Mouse (Mus musculus) lung, postnatal 4 days (tissue): ENCODE results near the gene Arf3.
A peak's percentile ranks its signal among the peaks of the same experiment; 100 is the strongest.

Source experiments
- DNase-seq, 2 experiments: peaks; one replicate each; pipeline ENCODE4 v3.0.0; 2021

Gene Arf3

DNA sequence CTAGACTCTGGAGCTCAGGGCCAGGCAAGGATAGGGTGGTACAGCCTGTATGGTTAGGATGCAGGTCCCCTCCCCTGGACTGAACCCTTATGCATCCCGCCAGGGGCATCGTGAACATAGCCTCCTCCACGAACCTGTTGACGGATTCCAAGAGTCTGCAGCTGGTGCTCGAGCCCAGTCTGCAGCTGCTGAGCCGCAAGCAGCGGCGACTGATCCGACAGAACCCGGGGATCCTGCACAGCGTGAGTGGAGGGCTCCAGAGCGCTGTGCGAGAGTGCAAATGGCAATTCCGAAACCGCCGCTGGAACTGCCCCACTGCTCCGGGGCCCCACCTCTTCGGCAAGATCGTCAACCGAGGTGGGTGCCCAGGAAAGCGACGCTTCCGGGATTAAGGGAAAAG is 27.7 kb upstream of the Arf3 start:
- DNase-seq, result no peak

DNA sequence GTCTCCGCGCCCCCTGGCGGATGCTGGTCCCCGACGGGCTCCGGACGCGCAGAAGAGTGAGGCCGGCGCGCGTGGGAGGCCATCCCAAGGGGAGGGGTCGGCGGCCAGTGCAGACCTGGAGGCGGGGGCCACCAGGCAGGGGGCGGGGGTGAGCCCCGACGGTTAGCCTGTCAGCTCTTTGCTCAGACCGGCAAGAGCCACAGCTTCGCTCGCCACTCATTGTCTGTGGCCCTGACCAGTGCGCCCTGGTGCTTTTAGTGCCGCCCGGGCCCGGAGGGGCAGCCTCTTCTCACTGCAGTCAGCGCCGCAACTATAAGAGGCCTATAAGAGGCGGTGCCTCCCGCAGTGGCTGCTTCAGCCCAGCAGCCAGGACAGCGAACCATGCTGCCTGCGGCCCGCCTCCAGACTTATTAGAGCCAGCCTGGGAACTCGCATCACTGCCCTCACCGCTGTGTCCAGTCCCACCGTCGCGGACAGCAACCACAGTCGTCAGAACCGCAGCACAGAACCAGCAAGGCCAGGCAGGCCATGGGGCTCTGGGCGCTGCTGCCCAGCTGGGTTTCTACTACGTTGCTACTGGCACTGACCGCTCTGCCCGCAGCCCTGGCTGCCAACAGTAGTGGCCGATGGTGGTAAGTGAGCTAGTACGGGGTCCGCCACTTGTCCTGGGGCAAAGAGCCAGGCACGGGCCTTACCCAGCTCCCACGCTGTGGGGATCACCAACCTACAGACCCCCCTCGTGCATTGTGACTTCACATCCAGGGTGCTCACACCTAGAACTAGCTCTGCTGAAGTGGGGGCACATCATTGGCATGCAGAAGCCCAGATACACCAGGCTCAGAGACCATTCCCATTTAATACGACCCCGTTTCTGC is 26.9 kb upstream of the Arf3 start, which contains the start of gene Wnt1:
Wnt1 (plus strand) TSS at position 197 of the 875 bp plus-strand sequence.
- DNase-seq, result peak; percentile 66 to 69

DNA sequence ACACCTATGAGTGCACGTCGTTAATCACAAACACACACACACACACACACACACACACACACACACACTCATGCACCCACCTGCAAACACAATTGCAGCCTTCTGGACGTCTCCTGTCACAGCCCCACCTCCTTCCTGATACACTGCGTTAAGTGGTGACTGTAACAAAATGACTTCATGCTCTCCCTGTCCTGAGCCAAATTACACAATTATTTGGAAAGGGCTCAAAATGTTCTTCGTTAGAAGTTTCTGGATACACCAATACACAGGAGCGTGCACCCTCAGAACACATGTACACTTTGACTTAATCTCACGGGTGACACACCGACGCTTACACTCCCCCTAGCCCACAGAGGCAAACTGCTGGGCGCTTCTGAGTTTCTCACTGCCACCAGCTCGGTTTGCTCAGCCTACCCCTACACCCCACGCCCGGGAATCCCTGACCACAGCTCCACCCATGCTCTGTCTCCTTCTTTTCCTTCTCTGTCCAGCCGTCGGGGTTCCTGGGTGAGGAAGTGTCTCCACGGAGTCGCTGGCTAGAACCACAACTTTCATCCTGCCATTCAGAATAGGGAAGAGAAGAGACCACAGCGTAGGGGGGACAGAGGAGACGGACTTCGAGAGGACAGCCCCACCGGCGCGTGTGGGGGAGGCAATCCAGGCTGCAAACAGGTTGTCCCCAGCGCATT is 26.1 kb upstream of the Arf3 start:
- DNase-seq, result no peak

DNA sequence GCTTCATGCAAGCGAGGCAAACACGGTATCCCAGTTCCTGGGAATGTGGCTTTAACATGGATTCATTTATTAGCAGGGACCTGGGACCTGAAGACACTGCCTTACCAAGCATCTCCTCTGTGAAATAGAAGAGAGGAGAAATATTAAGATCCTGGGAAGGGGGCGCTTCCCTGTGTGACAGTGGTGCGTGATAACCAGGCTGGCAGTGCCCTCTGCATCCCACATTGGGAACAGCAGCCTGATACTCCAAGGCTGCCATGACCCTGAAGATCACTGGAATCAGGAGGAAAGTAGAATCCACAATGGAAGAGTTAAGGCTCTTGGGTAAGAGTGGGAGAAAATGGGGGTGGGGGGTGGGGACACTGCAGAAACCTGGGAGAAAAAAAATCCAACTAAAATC is 24.9 kb upstream of the Arf3 start:
- no peak for DNase-seq

DNA sequence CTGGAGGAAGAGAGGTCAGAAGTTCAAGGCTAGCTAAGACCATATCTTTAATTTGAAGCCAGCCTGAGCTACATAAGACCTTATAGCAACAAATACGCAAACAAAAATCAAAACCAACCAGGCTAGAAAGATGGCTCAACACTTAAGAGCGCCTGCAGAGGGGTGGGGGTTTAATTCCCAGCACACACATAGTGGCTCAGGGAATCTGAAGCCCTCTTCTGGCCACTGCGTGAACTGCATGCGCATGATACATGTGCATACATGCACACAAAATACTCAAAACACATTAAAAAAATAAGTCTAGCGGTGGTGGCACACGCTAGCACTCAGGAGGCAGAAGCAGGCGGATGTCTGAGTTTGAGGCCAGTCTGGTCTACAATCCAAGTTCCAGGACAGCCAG is 22.7 kb upstream of the Arf3 start:
- DNase-seq, result no peak

DNA sequence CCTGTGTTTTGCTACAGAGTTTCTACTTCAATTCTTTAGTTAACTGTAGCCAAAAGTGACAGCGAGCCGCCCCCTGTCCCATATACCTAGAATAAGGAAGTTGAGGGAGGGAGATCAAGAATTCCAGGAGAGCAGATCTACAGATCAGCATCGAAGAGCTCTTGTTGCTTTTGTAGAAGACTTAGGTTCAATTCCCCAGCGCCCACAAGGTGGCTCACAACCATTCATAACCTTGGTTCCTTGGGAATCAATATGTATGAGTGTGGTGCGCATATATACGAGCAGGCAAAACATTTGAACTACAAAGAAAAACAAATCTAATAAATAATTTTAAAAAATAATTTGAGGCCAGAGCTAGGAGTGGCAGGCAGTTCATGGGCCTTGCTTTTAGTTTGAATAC is 18.2 kb upstream of the Arf3 start:
- no peak for DNase-seq

DNA sequence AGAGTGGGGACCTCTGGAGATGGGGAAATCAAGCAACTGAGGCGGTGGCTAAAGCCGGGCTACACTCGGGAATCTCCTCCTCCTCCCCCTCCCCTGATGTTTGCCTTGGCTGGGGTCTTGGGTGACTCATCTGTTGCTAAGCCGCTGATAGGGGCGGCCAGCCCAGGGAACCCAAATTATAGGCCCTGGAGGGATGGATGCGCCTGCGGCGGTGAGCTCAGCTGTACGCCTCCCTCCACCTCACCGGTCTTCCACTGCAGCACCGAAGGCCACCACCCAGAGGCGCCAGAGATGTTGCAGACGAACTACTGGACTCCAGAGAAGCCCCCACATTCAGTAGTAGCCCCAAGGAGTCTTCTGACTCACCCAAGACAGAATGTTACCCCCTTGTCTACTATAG is 17.6 kb upstream of the Arf3 start:
- peak in 1 of 2 experiments; percentile 40 for DNase-seq

DNA sequence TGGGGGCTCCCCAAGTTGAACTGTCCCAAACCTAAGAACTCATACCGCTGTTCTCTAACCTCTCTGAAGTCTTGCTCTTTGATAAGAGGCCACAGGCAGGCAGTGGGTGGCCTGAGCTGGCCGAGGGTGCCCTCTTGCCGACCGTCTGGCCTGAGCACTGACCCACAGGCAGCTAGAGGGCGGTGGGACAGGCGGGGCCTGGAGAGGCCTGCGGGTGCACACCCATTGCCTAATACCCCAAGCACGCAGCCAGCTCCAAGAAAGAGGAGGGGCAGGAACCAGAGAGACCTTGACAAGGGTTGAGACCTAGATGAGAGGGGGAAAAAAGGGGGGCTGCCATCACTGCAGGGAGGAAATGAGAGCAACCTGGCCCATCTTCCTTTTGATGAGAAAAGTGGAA is 17.1 kb upstream of the Arf3 start:
- no peak for DNase-seq

DNA sequence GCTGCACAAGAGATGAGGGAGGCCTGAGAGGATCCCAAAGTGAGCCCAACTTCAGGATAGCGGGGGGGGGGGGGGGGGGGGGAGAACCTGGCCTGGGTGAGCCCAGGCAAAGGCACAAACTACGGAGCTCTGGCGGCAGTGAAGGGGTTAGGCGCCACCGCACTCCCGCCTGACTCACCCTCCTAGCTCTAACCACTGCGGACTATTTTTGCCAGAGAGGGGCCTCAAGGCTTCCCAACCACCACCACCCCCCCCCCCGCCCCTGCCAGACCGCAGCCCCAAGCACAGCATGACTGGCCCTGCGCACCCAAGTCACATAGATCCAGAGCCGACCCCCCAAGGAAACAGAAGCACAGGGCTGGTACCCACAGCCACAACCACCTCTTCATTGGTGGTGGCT is 15.8 kb upstream of the Arf3 start:
- no peak for DNase-seq

DNA sequence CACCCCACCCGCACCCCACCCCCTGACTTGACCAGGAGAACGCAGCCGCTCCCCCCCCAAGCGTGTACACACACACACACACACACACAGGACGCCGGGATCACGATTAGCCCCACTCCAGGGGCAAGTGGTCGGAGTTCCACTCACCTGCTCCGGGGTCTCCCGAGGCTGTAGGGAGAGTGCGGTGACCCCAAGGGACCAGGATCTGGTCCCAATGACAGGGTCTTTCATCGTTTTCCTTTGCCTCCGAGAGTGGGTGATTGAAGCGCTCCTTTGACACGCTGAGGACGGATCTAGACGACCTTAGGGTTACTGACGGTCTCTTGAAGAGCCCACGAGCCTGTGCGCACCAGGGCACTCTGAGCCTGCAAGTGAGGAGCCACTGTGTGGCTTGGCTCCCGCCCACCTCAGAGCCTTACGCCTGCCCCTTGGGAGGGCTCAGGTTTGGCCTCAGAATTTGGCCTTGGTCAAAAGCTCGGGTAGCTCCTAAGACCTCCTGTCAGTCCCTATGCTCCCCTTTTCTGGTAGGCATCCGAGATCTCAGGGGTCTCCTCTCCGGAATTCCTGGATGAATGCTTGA is 15.3 kb upstream of the Arf3 start:
- DNase-seq, result no peak

DNA sequence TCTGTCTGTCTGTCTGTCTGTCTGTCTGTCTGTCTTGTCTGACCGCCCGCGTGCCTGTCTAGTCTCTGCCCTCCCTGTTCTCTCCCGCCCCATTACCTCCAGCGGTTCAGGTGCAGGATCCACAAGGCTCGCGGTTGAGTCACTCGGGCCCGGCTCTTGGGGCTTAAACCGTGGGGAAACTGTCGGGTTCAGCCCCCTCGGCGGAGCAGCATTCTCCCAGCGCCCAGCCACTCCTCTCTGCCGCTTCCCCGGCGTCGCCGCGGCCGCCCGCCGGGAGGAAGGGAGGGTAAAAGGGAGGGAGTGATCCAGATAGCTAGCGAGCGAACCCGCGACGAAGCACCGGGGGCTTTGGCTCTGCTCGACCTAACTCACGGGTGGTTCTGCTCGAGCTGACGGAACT is 14.7 kb upstream of the Arf3 start, which contains the start of gene Wnt10b:
Wnt10b (minus strand) TSS at position 389 of the 400 bp plus-strand sequence.
- DNase-seq, result peak in 1 of 2 experiments; percentile 28

DNA sequence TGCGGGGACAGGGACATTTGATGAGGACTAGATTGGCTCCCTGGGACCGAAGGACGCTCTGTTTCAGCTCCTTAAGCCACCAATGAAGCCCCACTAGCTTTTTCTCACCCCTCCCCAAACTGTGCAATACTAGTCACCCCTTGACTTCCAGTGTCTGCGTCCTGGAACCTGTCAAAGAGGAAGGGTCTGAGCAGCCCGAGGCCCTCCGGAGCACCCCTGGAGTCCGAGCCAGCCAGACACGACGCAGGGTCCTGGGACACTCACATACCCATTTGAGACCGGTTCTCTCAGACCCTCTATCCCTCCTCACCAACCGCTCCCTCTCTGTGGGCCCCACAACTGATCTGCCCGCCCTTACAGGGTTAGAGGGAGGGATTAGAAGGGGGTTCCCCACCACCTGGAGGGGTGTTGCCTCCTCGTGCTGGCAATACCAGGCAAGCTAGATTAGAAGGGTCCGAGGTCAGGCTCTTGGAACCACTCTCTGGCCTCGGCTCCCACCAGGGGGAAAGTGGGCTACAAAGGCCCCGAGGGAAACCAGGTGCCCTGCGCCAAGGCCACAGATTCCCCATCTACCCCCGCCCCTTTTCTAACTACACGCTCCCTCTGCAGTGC is 14.1 kb upstream of the Arf3 start:
- DNase-seq, result no peak

DNA sequence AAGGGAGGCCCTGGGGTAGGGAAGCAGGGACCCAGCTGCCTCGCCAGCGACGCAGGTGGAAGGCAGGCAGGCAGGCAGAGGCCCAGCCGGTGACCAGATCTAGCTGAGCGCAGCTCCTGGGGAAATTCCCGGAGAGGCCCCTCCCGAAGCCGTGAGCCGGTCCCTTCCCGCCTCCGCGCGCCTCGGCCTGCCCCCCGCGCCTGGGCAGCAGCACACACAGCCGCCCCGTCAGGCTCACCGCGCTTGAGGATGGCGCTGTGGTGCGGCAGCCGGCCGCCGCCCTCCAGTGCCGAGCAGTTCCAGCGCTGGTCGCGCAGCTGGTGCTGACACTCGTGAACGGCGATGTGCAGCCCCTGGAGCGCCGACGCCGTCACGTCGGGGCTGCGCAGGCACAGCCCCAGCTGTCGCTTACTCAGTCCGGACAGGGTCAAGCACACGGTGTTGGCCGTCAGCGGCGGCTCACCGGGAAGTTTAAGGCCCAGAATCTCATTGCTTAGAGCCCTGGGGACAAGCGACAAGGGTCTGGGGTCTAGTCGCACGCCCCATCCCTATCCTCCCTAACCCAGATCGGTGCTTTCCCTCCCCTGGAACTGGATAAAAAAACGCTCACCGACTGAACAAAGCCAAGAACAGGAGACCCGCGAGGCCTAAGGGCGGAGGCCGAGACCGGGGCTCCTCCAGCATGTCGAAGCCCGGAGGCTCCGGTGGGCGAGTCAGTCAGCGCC is 13.4 kb upstream of the Arf3 start:
- peak; percentile 44 to 58 for DNase-seq

DNA sequence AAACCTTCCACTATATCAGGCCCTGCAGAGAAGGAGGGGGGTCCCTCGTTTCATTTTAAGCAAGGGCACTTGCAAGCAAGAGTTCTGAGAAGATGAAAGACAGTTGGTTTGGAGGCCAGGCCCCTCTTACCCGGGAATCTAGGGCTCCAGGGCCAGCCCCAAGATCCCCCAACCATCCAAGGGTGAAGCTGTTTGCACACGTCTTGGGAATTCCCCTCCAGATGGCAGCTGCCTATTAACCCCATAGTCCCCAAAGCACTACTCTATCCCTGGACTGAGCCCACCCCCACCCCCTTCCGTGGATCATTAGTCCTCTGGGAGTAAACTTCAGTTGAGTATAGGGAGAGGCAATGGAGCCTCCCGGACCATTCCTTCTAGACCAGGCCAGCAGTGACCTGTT is 12.5 kb upstream of the Arf3 start:
- DNase-seq, result no peak

DNA sequence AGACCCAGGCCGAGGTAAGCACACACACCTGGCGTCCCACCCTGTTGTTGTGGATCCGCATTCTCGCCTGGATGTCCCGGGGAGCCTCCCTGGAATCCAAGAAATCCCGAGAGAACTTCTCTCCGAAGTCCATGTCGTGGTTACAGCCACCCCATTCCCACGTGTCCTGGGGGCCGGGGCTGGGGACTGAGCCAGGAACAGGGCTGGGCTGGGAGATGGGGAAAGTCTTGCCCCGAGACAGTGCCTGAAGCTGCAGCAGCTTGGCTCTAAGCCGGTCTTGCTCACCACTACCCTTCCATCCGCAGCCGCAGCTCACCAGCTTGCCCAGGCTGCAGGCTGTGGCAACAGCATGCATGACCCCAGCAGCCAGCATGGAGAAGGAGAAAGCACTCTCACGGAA is 11.1 kb upstream of the Arf3 start:
- no peak for DNase-seq

DNA sequence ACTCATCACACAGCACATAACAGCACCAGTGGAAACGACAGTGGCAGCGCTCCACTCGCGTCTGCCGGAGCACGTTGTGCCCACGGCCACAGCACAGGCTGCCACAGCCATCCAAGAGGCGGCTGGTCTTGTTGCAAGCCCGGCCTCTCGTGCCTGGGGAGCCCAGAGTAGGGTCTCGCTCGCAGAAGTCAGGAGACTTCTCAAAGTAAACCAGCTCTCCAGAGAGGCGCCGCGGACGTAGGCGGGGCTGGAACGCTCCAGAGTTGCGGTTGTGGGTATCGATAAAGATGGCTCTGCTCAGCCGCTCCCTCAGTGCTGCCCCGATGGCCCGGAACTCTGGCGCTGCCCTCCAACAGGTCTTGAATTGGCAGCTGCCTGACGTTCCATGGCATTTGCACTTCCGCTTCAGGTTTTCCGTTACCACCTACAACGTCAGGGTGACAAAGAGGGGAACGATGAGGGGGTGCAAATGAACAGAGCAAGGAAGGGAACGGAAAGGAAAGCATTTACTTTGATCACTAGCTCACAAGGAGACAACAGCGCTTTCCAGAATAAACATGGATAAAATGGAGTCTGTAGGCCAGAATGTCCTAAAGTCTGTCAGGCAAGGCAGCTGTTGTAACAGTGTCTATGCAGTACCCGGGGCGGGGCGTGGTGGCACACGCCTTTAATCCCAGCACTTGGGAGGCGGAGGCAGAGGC is 9.6 kb upstream of the Arf3 start:
- peak in 1 of 2 experiments; percentile 34 for DNase-seq

DNA sequence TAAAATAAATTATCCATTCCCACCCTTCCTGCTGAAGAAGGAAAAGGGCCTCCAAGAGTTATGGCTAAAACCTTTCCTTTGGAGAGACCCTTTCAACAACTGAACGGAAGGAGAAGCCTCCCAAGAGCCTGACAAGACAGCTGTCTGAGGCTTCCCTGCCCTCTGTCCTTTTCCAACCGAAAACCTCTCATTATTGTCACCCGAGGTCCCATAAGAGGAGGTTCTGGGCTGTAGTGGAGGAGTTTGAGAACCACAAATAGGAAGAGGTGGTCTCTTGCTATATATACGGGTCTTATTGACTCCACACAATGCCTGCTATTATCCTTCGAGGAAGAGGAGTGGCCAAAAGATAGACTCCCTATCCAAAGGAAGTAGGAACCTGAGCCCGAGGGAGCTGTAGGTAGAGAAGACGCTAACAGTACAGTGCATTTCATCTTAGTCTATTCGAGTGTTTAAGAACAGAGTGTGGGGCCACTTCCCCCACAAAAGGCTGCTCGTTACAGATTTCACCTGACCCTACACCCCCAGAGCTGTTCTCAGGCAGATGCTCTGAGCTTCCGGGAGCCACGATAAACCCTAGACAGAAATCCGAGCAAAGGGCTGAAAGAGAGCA is 8.9 kb upstream of the Arf3 start:
- DNase-seq, result no peak

DNA sequence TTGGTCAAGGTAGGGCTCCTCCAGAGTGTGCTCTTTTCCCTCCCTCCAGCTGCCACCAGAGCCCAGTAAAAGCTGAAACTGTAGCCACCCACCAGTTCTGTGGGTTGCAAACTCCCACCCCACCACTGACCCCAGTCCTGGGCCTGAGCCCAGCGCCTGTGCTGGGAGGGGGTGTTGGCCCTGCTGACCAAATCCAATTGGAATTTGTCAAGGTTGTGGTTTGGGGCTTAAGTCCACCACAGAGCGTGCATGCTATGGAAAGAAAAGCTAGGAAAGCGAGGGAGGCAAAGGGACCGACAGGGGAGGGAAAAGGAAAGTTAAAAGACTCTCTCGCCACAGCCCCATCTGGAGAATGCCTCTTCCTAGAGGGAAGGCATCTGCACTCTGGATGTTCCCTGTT is 5.2 kb upstream of the Arf3 start:
- DNase-seq, result no peak

DNA sequence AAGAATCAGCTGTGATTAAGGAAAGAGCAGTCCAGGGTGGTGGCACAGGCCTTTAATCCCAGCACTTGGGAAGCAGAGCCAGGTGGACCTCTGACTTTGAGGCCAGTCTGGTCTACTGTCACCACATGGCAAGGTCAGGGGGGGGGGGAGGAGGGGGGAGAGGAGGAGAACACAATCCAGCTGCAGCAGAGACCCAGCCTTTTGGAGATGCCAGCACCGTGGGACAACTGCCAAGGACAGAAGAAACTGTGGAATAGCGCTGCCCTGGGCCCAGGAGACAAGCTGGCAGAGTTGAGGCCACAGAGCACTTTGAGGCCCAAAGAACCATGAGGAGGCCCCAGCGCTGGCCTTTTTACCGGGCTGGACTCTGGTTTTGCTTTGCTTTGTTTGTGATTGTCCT is 2.9 kb upstream of the Arf3 start:
- no peak for DNase-seq

DNA sequence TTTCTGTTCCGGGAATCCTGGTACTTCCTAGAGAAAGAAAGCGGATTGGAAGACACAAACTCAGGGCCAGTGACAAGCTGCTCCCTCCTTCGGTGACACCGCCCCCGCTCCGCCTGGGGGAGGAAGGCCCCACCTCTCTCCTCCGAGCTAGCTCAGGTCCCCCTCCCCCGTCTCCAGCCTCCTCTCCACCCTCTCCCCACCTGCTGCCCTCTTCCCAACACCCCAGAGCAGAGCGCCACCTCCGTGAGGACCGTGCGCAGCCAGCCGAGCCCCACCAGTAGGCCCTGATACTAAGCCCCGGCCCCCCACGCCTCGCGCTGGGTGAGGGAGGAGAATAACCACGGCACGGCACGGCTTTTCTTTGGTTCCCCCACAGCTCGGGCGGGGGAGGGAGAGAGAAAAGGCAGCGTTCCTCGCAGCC is 803 bp downstream of the Arf3 start:
- peak; percentile 84 to 90 for DNase-seq

DNA sequence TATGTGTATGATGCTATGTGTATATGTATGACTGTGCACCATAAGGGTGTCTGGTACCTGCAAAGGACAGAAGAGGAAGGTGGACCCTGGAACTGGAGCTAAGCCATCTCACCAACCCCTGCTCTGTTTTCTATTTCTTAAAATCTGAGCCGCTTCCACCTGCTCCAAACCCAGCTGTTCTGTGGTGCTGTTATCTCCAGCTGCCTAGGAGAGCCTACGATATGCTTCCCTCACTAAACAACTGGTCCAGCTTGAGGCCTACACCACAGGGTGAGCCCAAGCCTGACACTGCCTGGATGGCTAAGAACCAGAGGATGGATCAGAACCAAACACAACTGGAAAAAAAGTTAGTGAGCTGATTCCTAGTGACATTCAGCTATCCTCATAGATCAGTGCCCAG is 8.9 kb downstream of the Arf3 start:
- DNase-seq, result no peak

DNA sequence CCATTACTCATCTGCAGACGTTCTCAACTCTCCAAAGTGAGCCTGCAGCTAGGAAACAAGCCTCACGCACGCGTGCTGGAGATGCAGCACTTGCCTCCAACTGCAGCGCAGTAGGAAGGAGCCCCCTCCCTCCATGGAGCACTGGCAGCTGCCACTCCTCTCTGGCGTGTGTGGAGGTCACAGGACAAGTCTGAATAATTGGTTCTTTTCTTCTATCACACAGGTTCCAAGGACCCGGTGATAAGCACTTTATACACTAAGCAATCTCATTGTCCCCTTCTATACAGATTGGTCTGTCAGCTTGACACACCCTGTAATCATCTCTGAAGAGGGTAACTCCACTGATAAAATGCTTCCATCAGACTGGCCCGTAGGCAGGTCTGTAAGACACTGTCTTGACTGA is 10.0 kb downstream of the Arf3 start:
- no peak for DNase-seq
